Mouse (Mus musculus) stomach, embryonic 14.5 days (tissue): ENCODE measurements around the gene Ddx1. TPM values are rescaled to one million over a fixed set of nuclear protein-coding genes. Genes with fewer than 3 reads are reported as not detected.
A peak's percentile ranks its signal among the peaks of the same experiment; 100 is the strongest.

ENCODE experiments used
- ATAC-seq: fragments of 200-750 bp; cut with Nextera tagmentation; 2 replicates; pipeline ENCODE4 v1.8.0; 2017; ENCODE audit warnings: low read depth, moderate TSS enrichment; ENCODE audit not compliant: insufficient number of reproducible peaks, insufficient read depth, low FRiP score
- H3K27ac ChIP-seq: fragments of 300-500 bp; sonication (generic); 2 replicates; pipeline ENCODE4 v1.5.1; 2014; ENCODE audit warnings: mild to moderate bottlenecking, low read length, moderate library complexity, mixed read lengths
- H3K27me3 ChIP-seq: fragments of 300-500 bp; sonication (generic); 2 replicates; pipeline ENCODE4 v1.6.1; 2014; ENCODE audit warnings: low read length, control low read depth, mixed read lengths; ENCODE audit not compliant: control insufficient read depth, insufficient read depth
- H3K36me3 ChIP-seq: fragments of 300-500 bp; sonication (generic); 2 replicates; pipeline ENCODE4 v1.6.1; 2014; ENCODE audit warnings: mild to moderate bottlenecking, control low read depth, low read length, moderate library complexity, mixed read lengths; ENCODE audit not compliant: control insufficient read depth, insufficient read depth
- H3K4me1 ChIP-seq: fragments of 300-500 bp; sonication (generic); 2 replicates; pipeline ENCODE4 v1.6.1; 2014; ENCODE audit warnings: low read length, control low read depth, mixed read lengths; ENCODE audit not compliant: control insufficient read depth, insufficient read depth
- H3K4me2 ChIP-seq: fragments of 300-500 bp; sonication (generic); replicated peaks from 2 replicates; pipeline ENCODE4 v1.6.1; 2014; ENCODE audit warnings: low read depth, low read length, control low read depth
- H3K4me3 ChIP-seq: fragments of 300-500 bp; sonication (generic); 2 replicates; pipeline ENCODE4 v1.5.1; 2014; ENCODE audit warnings: low read depth, low read length, control low read depth
- H3K9ac ChIP-seq: fragments of 300-500 bp; sonication (generic); replicated peaks from 2 replicates; pipeline ENCODE4 v1.6.1; 2014; ENCODE audit warnings: low read depth, mild to moderate bottlenecking, control low read depth, low read length, moderate library complexity, mixed read lengths
- H3K9me3 ChIP-seq: fragments of 300-500 bp; sonication (generic); 2 replicates; pipeline ENCODE4 v1.6.1; 2016; ENCODE audit warnings: low read depth, low read length, control low read depth; ENCODE audit not compliant: control insufficient read depth
- WGBS: fragments of 180-500 bp; shearing (Covaris S2); extraction: QIAGEN DNeasy Blood & Tissue Kit; methylation state at CpG from one replicate; pipeline ENCODE4 v1.1.7; 2014; 5-methylcytosine and 5-hydroxymethylcytosine counted together
- polyA plus RNA-seq: library from polyadenylated mRNA; unstranded; fragments of >200 nt; fragmentation: Nextera tagmentation; extraction: Ambion mirVana; gene quantifications from 2 replicates; pipeline ENCODE4 v1.2.1, GENCODE M21; 2014

The Ddx1 gene
- polyA plus RNA-seq, 1 experiment from 2014 or later = 152 TPM

DNA sequence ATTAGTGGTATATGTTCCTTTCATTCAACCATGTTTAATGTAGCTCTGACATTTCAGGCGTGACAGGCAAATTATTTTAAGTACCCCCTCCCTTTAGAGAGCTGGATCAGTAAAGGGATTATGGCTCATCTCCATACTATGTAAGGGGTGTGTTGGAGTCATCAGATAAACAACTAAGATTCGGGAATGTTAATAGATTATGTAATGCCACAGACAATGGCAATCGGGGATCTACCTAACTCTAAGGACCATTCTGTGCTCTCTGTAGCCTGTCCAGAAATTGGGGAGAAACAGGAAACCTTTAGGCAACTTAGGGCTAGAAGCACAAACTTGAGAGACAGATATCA, 533 bp upstream of the Ddx1 start:
- Histone ChIP-seq H3K4me2 (peak overlapping the region; percentile 49), H3K36me3 (0 out of 2 replicates have a peak, but pooled peaks cover 2% of the 10 kb centered on the region), H3K4me1 (peaks cover 7% of the 10 kb centered on the region; the same call in 1 of the 2 replicates), H3K27me3 (no peaks in the 10 kb centered on the region), H3K4me3 (peak overlapping the region; percentile 75), H3K9me3 (no peaks in the 10 kb centered on the region), H3K9ac (0 out of 2 replicates have a peak overlapping the region, but pooled peaks have one; percentile 85), H3K27ac (no peak overlapping the region)
- WGBS = 83% methylated on average over 3 of the region's 3 CpGs
- ATAC-seq = no peak; the same call in 1 of the 2 replicates

DNA sequence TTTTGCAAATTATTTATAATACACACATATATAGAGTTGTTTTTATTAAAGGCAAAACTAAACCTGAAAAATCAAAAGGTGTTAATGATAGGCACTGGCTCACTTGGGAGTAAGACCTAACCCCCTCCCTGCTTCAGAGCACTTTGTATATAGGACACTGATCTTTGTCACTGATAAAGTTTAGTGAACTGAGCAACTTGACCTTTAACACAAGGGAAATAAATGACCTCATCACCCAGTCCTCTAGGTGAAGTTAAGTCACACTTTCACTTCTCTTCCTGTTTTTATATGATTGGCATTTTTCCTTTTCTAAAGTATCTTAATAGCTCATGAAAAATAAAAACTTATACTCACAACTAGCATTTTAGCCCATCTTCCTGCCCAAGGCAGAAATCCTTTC, 6.6 kb downstream of the Ddx1 start:
- Histone ChIP-seq H3K9ac (no peak overlapping the region), H3K36me3 (peaks cover 42% of the 10 kb centered on the region), H3K9me3 (no peaks in the 10 kb centered on the region), H3K27me3 (no peaks in the 10 kb centered on the region), H3K4me1 (no peaks in the 10 kb centered on the region), H3K27ac (no peak overlapping the region), H3K4me3 (no peak overlapping the region), H3K4me2 (no peak overlapping the region)
- no peak for ATAC-seq

DNA sequence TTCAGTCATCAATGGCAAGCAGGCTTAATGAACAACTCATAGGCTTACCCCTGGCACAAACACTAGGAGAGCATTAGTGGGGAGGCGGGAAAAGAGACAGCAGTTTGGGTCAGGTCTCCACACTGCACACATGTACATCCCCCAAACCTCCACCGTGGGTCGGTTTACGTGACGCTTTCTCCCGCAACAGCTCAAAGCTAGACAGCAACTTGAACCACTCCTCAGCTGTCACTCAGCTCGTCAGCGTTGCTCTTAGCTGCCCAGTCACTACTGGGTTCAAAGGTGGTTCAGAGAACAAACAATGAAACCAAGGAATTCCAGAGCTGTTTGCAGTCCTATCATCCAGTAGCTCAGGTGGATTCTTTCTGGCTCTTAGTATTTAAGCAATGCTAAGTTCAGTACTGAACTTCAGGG, 30.9 kb downstream of the Ddx1 start:
- no peaks in the 10 kb centered on the region; the same call in 1 of the 2 replicates for H3K4me1 ChIP-seq
- no peak overlapping the region for H3K9ac ChIP-seq
- H3K27ac ChIP-seq = peak overlapping the region; percentile 27; the same call in 1 of the 2 replicates
- peaks cover 29% of the 10 kb centered on the region for H3K36me3 ChIP-seq
- ATAC-seq = peak; percentile 29; the same call in 1 of the 2 replicates
- H3K4me3 ChIP-seq = no peak overlapping the region
- no peaks in the 10 kb centered on the region for H3K9me3 ChIP-seq
- no peaks in the 10 kb centered on the region for H3K27me3 ChIP-seq
- WGBS = 68% methylated on average over 8 of the region's 8 CpGs
- H3K4me2 ChIP-seq = no peak overlapping the region

DNA sequence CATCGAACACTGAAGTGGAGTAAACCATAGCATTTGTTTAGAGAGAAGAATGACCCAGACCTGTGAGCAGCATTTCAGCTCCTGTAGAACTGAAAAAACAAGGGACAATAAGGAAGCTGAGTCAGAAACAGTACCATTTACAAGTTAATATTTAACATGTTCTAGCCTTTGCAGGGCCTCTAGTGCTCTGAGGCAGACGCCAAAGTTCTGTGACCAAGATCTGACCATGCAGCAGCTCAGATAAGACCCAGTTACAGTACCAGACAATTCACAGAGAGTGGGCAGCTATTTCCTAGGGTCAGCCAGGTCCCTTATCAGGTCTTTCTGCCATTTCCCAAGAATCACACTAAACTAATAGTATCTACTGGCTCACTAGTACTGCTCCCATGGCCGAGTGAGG, 31.4 kb downstream of the Ddx1 start:
- H3K4me2 ChIP-seq = no peak overlapping the region
- H3K9ac ChIP-seq = no peak overlapping the region
- H3K27me3 ChIP-seq = no peaks in the 10 kb centered on the region
- no peaks in the 10 kb centered on the region; the same call in 1 of the 2 replicates for H3K4me1 ChIP-seq
- WGBS = 67% methylated on average over 3 of the region's 3 CpGs
- peak; percentile 82; the same call in 1 of the 2 replicates for ATAC-seq
- no peaks in the 10 kb centered on the region for H3K9me3 ChIP-seq
- H3K4me3 ChIP-seq = no peak overlapping the region
- peak overlapping the region; percentile 27; the same call in 1 of the 2 replicates for H3K27ac ChIP-seq
- peaks cover 26% of the 10 kb centered on the region for H3K36me3 ChIP-seq

DNA sequence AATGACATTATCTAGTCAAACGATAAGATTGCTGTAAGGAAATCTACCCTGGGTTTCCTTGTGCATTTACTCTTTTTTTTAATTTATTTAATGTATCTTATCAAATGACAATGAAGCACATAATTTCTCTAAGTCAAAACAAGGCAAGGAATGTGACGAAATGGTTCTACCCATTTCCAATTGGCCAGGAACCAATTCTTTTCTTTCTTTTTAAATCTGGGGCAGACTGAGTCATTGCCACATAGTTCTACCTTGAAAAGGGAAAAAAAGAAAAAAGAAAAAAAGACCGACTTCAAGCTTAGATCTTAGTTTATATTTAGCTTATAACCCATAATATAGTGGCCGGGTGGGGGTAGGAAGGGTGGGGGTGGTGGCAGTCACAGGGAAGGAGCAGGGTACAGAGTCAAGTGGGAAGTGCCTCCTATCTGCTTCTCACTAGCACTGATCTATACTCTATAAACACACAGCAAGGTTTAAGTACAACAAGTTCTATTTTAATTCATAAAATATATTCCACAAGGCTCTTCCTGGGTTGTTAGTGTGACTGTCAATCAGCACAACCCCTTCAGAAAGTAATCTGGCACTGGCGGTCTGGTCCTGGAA, 32.4 kb downstream of the Ddx1 start:
- peaks cover 7% of the 10 kb centered on the region; the same call in 1 of the 2 replicates for H3K4me1 ChIP-seq
- H3K4me2 ChIP-seq = no peak overlapping the region
- H3K27ac ChIP-seq = no peak overlapping the region
- H3K36me3 ChIP-seq = peaks cover 26% of the 10 kb centered on the region
- no peaks in the 10 kb centered on the region for H3K9me3 ChIP-seq
- no peak for ATAC-seq
- no peak overlapping the region for H3K9ac ChIP-seq
- no peak overlapping the region for H3K4me3 ChIP-seq
- 47% methylated on average over 5 of the region's 5 CpGs for WGBS
- H3K27me3 ChIP-seq = no peaks in the 10 kb centered on the region

DNA sequence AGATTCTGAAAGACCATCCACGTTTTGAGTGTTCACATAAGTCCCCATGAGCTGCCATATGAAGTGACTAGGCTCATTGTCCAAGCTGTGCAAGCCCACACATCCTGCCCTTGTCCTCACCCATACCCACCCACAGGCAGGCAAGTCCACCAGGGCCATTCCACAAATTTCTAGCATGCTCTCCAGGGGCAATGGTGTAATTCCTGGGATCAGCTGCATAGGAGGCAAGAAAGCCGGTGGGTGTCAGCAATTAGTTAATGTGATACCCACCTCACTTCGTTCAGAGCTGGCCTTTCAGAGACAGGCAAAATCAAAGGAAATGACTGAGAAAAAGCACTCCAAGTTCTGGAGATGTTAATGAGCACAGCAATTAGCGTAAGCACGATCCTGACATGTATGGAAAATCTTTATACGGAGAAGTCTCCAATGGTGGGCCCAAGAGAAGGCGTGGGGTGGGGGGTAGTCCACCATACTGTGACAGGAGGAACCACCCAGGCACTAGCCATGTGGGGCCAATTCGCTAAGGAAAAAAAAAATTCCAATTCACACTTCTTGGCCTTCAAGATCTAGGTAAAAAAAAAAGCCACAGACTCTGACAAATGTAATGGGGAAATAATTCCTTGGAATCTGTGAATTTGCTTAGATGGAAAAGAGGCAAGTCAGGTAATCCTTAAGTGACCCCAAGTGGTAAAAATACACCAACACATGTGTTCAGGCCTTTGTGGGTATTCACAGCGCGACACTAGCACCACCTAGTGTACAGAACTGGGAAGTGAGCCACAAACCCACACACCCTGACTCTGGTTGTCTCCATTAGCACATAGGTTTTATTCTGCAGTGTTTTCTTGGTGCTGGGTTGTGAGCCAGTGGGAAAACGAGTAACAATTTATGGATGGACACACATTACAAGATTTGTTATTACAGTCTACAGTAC, 34.4 kb downstream of the Ddx1 start:
- Histone ChIP-seq H3K9me3 (no peaks in the 10 kb centered on the region), H3K27ac (no peak overlapping the region), H3K4me2 (no peak overlapping the region), H3K27me3 (no peaks in the 10 kb centered on the region), H3K4me3 (no peak overlapping the region), H3K9ac (no peak overlapping the region), H3K4me1 (peaks cover 7% of the 10 kb centered on the region; the same call in 1 of the 2 replicates), H3K36me3 (peaks cover 17% of the 10 kb centered on the region)
- ATAC-seq = peak; percentile 71; the same call in 1 of the 2 replicates
- WGBS = 33% methylated on average over 11 of the region's 11 CpGs

DNA sequence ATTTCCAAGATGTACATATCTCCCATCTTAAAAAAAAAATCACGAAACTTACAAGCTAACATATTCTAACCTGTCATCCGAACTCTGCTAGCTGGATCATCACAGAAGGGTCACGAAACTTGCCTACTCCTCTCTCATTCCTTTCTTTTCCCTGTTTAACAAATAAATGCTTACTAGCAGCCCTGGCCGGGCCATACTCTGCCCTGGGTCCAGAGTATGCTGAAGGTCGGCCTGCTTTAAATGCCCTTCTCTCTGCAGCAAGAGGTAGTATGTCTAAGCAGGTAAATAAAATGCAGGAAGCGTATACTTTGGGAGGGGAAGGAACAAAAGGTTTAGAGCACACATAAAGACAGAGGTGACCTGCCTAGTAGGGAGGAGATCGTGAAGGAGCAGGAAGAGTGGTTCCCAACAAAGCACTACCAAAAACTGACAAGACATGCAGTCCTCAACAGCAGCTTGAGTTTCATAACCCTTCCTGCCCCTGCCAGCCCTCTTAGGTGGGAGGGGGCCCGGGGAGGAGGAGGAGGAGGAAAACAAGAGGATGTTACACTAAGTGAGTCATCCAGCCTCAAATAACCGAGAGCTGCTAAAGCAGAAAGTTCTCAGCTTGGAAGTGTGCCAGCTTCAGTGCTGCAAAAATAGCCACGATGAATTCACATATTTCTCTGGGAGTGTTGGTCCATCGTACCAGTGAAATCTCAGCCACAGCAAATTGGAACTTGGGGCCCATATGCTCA, 37.1 kb downstream of the Ddx1 start:
- H3K4me3 ChIP-seq = no peak overlapping the region
- no peak overlapping the region for H3K4me2 ChIP-seq
- ATAC-seq = no peak
- no peaks in the 10 kb centered on the region for H3K27me3 ChIP-seq
- H3K9ac ChIP-seq = no peak overlapping the region
- H3K4me1 ChIP-seq = peaks cover 7% of the 10 kb centered on the region; the same call in 1 of the 2 replicates
- 54% methylated on average over 11 of the region's 11 CpGs for WGBS
- H3K36me3 ChIP-seq = no peaks in the 10 kb centered on the region
- no peaks in the 10 kb centered on the region for H3K9me3 ChIP-seq
- H3K27ac ChIP-seq = no peak overlapping the region
